Mouse (Mus musculus) mature B cell (primary cell): ENCODE measurements around the gene A630076J17Rik.

Experiments used
- in situ Hi-C: fragments of 300-500 bp; cut with MboI; formaldehyde crosslinking; loops from 2 replicates; pipeline ENCODE4 v1.14.3; 2019

A630076J17Rik gene

GRCm38 (mm10) chr3:107276626-107277025, 46.2 kb downstream of the A630076J17Rik start:
- in situ Hi-C loops, result no loop called here

- in situ Hi-C loops, result no loop called here
These were observed 48.3 kb downstream of the A630076J17Rik start, which contains the start of gene Lamtor5 for GRCm38 (mm10) chr3:107278479-107279269. Lamtor5 (plus strand) TSS chr3:107278858.
